Mouse (Mus musculus) induced T-regulatory cell, adult 2 months (primary cell): ENCODE results near the gene Gm20388.
A peak's percentile ranks its signal among the peaks of the same experiment; 100 is the strongest.

Source experiments
- DNase-seq: peaks from one replicate; pipeline ENCODE4 v3.0.0-alpha.2; 2012; ENCODE audit warnings: low read depth

The Gm20388 gene

DNA sequence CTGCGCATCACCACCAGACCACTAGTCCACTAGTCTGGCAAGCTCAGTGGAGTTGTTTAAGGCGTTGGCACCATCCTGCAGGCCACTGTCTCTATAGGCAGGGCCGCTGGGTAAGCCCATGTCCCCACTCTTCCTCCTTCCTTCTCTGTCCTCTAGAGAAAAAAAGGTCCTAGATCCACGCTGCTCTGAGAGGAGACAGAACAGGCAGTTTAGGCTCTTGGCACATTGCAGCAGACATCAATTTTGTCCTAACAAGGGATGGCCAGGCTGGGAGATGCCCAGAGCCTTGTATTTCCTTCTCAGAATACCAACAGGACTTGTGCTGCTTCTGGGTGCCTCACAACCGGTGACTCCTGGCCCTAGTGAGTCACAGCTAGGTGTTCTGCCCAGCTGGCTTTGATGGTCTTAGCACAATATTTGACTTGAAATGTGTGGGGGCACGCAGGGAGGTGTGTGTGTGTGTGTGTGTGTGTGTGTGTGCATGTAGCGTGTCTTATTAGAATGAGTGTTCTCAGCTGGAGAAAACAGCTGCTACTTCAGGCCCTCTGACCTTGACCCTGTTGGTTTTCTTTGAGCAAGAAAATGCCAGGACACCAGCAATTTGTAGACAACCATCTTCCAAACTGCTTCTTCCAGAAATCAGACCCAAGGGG is 1967.3 kb downstream of the Gm20388 start:
- no peak for DNase-seq

DNA sequence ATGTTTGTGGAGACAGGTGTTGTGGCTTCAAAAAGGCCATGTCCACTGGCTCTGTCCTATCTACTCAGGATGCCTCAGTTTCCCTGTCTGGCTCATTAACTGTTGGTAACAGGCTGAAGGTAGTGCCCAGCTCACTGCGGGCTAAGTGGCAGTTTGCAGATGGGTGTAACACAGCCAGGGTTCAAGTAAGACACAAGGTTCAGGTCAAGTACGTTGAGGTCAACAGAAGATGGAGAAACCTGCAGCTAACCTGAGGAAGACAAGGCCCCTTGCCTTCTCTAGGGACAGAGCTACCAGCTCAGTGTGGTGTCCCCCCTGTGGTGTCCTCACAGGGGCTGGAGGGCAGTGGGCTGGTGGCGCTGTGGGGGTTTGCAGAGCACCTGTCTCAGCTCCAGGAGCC is 1969.1 kb downstream of the Gm20388 start:
- DNase-seq, result no peak

DNA sequence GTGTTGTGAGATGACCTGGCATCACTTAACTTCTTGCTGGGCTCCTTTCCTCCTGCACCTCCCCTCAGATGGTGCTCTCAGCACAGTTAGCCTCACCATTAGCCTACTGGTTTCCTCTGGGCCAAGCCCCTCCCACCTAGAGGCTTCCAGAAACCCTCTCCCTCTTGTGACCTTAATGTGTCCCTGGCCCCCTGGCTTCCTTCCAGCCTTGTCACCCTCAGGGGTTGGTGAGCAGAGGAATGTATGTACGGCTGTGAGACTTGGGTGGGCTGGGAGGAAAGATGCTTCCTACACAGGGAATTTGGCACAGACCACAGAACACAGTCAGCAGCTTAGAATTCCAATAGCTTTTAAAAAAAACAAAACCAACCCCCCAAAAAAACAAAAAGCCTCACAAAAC is 1970.2 kb downstream of the Gm20388 start:
- no peak for DNase-seq

DNA sequence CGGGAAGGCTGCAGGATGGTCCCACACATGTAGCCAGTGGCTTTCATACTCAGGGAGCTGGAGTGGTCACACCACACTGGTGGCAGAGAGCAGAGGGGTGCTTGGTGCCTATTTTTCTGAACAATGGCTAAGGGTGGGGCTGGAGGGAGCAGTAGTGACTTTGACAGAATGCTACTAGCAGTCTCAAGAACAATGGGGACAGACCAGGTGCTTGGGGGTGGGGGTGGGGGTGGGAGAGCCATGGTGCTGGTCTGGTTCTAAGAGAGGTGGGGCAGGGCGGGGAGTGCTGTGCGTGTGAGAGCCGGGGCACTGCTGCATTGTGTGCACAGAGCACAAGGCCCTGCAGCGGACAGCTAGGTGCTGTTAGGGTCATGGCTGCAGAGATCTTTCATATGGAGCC is 1971.3 kb downstream of the Gm20388 start:
- DNase-seq, result no peak

DNA sequence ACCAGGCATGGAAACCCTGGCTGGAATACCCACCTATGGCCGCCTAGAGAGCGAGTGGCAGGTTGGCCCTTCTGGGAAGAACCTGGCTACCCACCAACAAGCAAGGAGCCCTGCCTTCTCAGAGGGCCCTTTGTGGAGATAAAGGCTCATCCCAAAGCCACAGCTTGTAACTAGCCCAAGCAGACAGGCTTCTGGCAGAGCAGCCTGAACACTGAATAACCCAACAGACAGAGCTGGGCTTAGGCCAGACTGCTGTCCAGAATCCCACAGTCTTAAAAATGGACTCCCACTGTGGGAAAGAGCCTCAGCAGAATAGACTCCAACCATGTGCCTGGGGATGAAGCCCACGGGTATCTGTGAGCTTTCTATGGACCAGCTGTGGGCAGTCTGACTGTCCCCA is 1973.5 kb downstream of the Gm20388 start:
- DNase-seq, result no peak

DNA sequence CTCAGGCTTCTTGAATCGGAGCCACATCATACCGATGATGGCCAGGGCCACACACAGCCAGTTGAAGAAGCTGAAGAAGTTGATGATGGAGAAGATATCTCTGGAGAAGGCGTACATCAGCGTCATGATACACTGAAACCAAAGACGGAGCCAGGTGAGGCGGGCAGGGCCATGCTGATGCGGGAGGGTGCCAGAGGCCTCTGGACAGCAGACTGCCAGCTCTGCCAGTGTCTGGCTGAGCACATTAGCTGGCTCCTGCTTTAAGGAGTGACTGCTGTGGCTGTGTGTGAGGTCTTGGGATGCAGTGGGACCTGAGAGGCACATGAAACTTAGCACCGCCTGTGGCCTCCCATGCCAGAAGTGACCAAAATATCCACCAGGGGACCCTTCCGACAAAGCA is 1974.4 kb downstream of the Gm20388 start:
- DNase-seq, result no peak

DNA sequence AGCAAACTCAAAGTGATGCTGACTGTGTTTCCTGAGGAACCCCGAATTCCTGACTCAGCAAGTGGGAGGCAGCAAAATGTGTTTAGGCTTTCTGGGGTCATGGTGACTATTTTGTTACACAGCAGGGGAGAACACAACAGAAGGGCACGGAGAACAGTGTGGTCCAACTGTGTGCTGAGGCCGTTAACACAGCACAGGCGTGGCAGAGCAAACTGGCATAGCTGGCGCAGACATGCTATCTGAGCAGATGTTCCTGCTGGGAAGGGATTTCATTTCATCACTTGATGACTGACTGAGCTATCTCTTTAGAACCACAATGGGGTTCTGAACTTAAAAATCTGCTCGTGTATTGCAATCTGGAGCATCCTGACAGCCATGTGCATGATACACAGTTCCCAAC is 1974.8 kb downstream of the Gm20388 start:
- no peak for DNase-seq

DNA sequence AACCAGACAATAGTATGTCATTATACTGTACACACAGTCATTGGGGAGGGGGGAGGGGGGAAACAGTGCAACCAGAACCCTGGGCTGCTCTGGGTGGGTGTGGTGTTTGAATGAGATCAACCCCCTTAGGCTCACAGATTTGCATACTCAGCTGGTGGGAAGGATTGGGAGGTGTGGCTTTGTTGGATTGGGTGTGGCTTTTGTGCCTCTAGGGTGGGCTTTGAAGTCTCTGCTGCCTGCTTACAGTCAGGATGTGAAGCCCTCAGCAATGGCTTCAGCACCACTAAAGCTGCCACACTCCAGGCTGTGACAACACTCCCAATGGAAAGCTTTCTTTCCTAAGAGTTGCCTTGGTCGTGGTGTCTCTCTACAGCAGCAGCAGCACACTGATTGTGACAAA is 1976.9 kb downstream of the Gm20388 start:
- DNase-seq, result no peak

DNA sequence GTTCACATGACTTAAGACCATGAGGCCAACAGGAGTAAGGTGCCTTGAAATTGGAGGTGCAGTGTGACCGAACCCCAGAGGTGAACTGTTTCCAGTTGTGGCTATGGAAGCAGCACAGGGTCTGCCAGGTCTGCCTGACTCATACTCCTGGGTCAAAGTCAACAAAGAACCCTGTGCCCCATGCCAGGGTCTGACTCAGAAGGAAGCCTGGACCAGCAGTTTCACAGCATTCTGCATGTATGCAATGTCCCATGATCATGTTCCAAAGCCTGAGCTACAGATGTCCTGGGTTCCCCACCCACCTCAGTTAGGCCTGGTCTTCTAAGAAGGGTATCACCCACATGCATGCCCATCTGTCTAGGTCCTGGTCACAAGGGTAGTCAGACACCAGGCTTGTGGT is 1978.7 kb downstream of the Gm20388 start:
- no peak for DNase-seq

DNA sequence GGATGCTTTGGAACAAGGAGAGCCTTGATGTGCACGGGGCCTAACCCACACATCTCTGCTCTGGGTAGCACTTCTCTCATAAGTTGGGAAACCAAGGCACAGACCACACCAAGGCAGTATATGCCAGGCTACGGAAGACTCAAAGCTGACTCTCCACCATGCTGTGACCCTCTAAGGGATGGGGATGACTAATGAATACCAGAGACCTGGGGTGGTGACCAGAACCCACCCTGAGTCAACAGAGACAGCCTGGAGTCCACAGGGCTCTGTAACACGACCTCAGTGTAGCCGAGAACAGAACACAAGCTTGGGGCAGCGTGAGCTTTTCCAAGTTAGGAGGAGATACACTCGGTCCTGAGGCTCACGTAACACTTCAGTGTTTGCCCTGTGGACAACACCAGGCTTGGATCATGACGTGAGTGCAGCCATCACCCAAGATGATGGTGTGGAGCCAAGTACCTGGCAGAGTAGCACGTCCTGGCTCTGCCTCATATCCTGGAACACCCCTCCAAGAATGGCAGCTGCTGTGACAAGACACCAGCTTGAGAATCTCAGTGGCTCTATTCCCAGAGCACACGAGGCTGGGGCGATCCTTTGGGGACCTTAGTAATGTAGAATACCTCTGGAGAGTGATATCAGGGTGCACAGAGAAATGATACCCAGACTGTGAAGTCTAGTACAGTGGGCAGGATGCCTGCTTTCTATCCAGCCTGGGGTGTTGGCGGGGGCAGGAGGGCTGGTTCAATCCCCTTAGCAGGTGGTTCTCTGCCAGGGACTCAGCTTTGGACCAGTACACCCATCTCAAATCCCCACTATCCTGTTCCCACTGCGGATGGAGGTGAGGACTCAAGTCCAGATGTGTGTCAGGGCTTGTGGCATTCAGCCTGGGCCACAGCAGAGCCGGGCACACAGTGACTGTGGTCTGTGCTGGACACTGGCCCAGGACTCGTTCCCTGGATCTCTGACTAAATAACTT is 1979.5 kb downstream of the Gm20388 start:
- DNase-seq, result no peak

DNA sequence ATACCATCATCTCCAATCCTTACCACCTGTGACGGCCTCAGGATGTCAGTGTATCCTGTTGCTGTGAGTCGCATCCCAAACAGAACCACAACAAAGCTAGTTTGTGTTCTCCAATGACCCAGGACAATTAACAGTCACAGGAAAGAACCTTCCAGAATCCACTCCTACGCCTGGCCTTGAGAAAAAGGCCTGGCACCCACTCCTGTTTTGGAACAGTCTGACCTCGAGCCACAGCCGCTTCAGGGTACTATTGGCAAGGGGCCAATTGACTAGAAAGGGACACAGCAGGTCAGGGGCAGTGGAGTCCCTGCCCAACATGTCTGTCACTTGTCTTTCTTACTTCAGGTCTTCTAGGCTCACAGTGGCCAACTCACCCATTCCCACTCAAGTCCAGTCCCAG is 1982.2 kb downstream of the Gm20388 start:
- DNase-seq, result no peak

DNA sequence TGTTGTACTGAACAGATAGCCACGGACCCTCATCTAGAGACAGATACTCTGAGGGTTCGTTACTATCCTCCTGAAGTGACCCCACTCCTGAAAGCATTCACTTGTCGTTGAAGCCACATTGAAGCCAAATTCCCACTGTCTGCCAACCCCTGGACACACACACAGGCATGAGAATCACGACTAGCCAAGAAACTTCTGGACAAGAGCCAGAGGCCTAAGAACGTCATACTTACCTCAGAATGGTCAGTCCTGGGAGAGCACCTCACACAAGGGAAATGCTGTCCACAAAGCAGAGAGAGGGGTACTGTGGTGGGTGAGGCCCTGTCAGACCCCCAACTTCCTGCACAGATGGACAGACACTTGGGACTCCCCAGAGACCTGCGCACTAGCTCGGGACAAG is 1985.3 kb downstream of the Gm20388 start:
- no peak for DNase-seq

DNA sequence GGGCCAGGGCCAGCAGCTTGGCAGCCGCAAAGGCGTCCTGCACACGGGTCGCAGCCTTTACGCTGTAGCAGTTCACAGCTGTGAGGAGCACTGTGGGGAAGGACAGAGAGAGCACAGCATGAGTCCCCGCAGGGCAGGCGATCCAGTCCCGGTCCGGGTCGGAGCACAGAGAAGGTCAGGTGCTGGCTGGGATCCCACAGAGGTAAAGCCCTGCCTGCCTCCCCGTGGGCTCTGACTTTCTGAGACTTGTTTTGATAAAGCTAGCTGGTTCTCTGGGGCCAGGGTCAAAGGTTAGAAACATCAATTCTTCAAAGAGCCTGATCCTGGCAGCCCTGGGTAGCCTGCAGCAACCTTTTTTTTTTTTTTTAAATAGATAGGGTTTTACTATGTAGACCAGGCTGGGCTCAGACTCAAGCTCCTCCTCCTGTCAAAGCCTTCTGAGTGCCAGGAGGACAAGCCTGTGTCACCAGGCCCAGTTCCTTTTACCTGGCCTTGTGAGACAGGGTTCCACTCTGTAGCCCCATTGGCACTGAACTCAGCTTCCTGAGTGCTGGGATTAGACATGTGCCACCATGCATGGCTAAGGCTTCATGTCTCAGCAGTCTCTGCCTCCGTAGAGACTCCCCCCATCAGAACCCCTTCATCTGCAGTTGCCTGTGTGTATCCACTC is 1986.0 kb downstream of the Gm20388 start:
- DNase-seq, result no peak

DNA sequence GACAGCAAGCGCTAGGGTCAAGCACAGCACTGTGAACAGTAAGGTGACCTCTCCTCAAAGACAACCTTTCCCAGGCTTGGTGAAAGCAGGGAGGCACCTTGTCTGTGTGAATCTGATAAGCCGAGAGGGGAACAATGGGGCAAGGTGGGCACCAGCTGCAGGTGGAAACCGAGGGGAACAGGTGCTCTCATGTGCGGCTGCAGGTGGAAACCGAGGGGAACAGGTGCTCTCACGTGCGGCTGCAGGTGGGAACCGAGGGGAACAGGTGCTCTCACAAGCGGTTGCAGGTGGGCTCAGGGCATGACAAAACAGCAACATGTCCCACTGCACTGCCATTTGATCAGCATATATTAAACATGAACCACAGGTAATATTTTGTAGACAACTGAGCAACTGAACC is 1986.6 kb downstream of the Gm20388 start:
- DNase-seq, result no peak

DNA sequence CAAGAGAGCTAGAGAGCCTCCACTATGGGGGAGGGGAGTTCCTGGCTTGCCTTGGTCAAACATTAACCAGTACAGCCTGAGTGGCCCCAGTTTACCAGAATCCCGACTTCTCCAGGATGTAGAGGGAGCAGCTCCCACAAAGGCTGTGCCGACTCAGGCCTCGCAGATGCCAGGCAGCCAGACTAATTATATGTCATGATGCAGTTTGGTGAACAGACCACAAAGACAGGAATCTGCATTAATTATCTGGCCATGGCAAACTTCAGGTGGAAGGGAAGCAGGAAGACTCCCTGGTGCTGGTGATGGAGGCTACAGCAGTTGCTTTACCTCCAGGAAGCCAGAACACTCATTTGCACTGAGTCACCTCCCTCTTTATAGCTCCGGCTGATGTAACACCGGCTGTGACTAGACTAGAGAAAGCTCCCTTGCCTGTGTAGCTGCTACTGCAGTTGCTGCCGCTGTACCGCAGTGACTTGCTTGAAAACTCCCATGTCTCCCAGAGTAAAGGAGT is 1987.3 kb downstream of the Gm20388 start:
- DNase-seq, result peak; percentile 34

DNA sequence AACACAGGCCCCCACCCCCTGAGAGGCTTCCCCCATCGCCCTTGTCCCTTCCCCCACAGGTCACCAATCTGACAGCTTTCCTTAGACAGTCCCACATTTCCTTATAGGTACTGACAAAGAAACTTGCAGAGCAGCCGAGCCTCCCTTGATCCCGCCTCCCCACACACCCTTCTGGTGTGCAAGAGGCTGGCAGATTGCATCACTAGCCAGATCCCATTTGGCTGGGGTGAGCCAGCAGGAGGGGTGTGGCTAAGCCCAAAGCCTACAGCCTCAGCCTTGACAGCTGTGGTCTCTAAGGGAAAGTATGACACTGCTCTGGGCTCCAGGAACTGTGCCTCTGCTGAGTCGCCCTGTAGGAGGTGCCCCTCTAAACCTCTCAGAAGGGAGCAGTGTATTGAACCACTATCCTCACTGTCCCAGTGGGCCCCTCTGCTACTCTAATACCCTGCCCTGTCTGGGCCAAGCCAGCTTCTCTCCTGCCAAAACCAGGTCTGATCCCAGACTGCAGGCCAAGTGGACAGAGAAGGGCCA is 1987.8 kb downstream of the Gm20388 start:
- peak; percentile 60 for DNase-seq

DNA sequence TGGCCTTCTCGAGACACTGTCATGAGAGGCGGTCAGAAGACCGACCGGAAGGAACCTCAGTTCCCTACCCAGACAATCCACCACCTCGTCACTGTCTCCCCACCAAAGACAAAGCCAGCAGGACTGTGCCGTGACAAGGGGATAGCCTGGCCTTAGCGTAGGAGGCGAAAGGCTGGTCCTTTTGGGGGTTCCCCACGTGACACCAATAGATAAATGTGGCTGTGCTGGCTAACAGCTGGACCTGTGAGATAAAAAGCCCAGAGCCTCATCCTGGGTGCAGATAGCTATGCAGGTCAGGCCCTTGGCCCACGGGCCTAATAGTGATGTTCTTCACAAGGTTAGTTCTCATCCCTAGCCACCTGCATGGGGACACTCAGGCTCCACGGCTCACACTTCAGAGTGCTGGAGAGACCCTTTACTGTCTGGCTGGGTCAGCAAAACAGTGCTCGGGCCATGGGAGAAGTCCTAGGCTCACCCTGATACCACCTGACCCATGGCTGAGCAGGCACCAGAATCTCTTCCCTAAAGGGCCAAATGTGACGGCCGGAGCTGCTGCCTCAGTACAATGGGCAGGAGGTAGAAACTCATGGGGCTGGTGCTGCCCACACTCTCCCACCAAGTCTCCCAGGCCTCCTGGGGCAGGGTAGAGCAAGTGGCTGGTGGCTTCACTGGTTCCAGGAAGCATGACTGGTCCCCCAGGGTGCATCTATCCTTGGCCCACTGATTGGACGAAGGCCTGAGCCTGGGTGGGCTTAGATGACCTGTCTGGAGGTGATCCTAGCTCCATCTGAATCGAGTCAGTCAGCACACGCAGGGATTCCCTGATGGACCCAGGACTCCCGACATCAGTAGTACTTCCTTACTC is 1988.8 kb downstream of the Gm20388 start:
- DNase-seq, result no peak

DNA sequence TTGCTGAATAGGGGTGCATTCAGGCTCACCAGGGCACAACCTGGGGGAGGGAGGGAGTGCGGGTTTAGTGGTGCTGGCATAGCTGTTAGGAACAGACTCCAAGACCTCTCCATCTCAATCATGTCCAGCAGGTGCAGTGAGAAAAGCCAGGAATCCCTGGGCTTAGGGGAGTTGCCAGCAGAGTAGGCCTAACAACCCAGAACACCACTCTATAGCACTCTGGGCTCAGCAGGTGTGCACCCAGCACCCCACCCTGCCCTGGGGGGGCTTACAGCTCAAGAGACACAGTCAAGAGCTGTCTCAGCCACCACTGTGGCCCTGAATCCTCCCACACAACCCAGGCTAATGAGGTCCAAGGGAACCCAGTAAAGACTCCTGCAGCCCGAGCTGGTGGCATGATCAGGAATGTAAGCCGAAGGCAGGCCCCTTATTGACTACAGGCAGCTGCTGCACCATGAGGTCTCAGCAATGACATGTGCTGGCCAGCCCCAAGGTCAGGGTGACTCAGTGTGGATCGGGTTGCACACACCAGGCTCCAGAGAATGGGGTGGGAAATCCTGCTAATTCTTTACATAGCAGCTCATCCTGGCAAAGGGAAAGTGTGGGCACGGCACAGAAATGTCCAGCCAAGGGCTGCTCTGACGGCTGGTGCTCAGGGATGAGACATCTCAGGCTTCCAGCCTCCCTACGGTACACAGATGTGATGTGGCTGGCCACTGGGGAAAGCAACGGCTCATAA is 1991.0 kb downstream of the Gm20388 start:
- DNase-seq, result no peak

DNA sequence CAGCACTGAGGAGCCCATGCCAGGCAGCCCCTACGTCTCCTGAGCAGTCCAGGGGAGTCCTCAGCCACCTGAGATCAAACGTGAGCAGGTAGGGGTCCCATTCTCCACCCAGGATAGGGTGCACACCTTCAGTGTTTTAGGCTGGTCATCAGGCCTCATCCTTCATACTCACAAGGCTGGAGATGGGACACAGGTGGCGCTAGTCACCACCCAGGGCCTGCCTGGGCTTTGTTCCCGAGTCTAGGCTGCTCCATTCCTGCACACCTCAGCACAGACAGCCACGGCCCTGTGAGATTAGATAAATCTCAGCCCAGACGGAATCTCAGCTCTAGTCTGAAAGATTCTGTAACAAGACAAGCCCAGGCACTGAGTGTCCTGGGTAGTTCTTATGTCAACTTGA is 1993.3 kb downstream of the Gm20388 start:
- no peak for DNase-seq

DNA sequence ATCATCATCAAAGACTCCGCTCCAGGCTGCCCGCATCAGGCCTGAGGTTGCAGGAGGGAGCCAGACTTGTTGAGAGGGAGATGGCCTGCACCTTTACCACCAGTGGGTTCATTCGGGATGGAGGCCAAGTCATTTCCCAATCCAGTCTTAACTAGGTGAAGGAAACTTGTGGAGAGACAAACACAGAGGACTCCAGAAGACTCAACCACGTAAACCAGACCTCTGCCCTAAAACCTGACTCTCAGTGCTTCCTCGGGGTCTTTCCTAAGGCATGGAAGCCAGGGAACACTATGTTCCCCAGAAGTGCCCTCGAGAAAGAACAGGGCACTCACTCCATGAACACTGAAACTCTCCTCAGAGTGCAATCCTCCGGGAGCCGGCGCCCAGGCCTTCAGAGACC is 1994.4 kb downstream of the Gm20388 start:
- no peak for DNase-seq

DNA sequence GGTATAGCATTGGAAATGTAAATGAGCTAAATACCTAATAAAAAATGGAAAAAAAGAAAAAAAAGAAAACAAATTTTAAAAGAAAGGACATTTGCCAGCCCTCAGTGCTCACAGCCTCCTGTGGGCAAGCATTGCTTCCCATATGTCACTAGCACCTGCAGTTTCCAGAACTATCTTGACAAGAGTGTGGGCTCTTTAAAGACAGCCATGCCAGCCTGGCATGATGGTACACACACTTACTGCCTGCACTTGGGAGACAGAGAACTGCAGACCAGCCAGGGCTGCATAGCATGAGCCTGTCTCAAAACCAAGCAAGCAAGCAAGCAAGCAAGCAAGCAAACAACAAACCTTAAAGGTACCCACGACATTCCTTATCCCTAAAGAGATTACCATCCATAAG is 1994.8 kb downstream of the Gm20388 start:
- no peak for DNase-seq
